Mouse (Mus musculus) granulocyte monocyte progenitor cell, adult 5-6 weeks (primary cell): ENCODE data around the gene Mxra8. TPM values are rescaled to one million over a fixed set of nuclear protein-coding genes. Genes with fewer than 3 reads are reported as not detected.

Source experiments
- ATAC-seq: replicated peaks from 2 replicates; pipeline ENCODE4 v1.8.0; 2016; ENCODE audit warnings: mild to moderate bottlenecking, moderate TSS enrichment, inconsistent platforms; ENCODE audit not compliant: poor library complexity, severe bottlenecking
- total RNA-seq, 2 experiments: library from RNA; stranded (forward) in 1 of 2; stranded (reverse) in 1 of 2; fragments of 200-712, 200-1000 nt in 1 of 2; fragments of >200 nt in 1 of 2; fragmentation: Nextera tagmentation in 1 of 2; gene quantifications; 2 replicates each; pipeline ENCODE4 v1.2.3; 2014 to 2017

Mxra8 gene
- total RNA-seq, 2 experiments from 2014 or later = 0.39 TPM; not detected in 1

GRCm38 (mm10) chr4:155856071-155856470 lies 16.6 kb downstream of the Mxra8 start:
- 0 out of 2 replicates have a peak, but pooled peaks have one; percentile 17 for ATAC-seq

DNA sequence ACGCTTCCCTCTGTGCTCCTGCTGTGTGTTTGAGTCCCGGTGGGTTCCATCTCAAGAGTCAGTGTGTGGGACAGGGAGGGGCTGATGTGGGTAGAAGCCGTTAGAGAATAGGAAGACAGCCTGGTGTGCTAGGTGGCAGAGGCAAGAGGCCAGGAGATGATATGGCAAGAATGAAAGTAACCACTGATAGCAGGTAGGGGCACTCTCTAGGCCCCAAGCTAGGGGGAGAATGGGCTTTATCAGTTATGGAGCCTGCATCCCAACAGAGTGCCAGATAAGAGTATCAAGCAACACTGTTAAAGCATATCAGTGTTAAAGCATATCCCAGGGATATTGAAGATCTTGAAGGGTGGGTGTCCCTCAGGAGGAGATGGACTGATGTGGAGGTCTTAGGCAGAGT lies 17.4 kb downstream of the Mxra8 start:
- ATAC-seq = no peak

DNA sequence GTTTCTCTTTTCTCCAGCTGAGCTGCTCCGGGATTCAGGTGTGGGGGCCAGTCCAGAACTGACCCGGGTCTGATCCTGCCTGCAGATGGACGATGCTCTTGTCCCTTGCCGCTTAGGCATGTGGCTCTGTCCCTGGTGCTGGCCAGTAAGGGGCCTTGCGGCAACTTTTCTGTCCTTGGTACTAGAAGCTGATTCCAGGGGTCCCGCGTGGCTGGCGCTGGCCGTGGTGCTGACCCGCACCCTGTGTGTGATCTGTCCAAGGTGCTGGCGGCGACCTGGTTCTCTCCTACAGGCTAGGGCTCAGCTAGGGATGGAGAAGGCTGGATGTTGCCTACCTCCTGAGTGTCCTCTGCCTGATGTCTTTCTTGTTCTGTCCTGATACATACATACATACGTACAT lies 19.8 kb downstream of the Mxra8 start:
- ATAC-seq = peak; percentile 78

- ATAC-seq = peak; percentile 60
Measured at GRCm38 (mm10) chr4:155861787-155862186, 22.3 kb downstream of the Mxra8 start.

DNA sequence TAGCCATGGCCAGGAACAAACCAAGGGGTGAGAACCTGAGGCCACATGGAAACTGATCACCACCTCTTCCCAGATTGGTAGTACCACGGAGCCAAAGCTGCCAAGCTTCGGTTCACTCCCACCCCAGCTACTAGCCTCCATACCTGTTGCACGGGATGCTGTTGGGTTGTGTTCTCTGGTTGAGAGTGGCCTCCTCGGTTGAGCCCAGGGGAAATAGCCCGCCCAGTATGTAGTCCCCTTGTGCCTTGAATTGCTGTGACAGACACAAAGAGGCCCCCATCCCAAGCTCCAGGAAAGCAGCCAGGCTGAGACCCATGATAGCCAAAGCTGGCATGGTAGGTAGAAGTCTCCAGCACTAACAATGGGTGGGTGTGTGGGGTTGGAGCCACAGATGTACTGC lies 23.5 kb downstream of the Mxra8 start, which contains the start of gene Tas1r3:
Gene Tas1r3 (minus strand): TSS at position 362 of the 400 bp plus-strand sequence.
- ATAC-seq = no peak

- ATAC-seq = peak; percentile 47
Measured at GRCm38 (mm10) chr4:155868614-155869298, 29.3 kb downstream of the Mxra8 start.

DNA sequence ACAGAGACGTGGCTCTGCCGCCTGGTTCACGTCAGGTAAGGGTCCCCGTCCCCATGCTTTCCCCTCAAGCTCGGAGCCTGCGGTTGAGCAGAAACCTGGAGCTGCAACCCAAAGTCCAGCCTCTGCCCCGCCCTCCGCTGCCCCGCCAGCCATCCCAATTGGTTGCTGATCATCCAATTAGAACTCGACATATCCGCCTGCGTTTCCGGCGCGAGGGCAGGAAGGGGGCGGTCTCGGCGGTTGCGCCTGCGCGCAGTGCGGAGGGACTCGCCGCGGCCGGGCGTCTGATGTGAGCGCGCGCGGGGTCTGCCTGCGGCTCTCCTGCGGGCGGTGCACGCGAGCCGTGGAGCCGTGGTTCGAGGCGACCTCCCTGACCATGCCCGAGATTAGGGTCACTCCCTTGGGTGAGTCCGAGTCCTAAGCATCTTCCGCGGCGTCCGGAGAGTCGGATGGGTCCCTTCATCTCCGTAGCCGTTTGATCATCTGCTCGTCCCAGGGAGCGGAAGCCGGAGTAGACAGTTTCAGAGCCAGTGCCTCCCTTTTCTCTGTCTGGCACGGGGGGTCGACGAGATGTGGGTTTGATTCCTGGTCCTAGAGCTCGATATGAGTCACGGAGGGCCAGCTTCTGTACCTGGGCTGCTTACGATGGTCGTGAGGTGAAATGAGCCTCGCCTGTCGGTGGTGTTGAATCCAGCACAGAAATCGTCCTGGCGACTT lies 30.0 kb downstream of the Mxra8 start, which contains the start of the genes Cptp and Ints11:
Gene Cptp (minus strand): TSS at position 124 of the 717 bp plus-strand sequence.
Gene Ints11 (plus strand): TSS at position 230 of the 717 bp plus-strand sequence.
- ATAC-seq = peak; percentile 95

DNA sequence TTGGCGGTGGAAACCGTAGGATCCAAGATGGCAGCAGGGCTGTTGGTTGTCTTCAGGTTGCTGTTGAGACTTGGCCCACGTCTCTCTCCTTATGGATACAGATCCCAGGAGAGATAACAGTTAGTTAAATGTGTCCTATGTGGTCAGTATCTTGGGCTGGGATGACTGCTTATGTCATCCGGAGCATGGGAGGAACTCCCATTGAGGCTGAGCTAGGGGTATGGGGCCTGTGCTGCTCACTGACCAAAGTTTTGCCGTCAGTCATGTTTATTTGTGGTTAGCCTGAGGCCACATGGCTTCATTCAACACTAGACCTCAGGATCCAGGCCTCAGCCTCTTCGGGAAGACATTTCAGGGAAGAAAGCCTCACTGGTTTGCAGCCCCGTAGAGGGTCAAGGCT lies 31.9 kb downstream of the Mxra8 start:
- no peak for ATAC-seq

- no peak for ATAC-seq
Measured at GRCm38 (mm10) chr4:155883587-155883986, 44.1 kb downstream of the Mxra8 start.

GRCm38 (mm10) chr4:155886330-155886729 lies 46.9 kb downstream of the Mxra8 start:
- ATAC-seq = peak; percentile 81

DNA sequence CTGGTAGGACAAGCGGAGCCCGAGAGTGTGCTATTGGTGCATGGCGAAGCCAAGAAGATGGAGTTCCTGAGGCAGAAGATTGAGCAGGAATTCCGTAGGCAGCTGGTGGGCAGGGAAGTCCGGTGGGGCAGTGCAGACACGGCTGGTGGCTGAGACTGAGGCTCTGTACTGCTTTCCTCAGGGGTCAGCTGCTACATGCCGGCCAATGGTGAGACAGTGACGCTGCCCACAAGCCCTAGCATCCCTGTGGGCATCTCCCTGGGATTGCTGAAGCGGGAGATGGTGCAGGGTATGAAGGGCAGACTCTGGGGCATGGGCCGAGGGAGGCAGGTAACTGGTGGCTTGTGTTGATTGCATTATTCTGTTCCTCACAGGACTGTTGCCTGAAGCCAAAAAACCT lies 48.2 kb downstream of the Mxra8 start:
- no peak for ATAC-seq

- ATAC-seq = no peak
Measured at GRCm38 (mm10) chr4:155888181-155888580, 48.7 kb downstream of the Mxra8 start.

GRCm38 (mm10) chr4:155889316-155889715 lies 49.8 kb downstream of the Mxra8 start:
- ATAC-seq = no peak

DNA sequence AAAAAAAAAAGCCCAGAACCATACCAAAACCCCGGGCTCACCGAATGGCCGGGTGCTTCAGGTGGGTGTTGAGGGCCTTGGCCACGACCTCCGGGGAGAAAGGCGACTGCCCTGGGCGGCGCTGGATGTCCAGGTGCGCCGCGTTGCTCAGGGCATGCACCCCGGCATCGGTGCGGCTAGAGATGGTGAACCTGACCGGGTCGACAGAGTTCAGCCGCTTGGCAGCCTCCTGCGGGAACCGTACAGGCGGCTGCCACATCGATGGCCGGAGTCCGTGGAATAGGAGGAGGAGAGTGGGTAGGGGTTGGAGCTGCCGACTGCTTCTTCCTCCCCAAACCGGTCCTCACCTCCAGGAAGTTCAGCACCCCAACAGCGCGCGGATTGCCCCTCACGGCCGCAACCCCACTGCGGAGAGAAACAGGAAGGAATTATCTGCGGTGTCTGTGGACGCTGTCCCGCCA lies 51.6 kb downstream of the Mxra8 start:
- ATAC-seq = peak; percentile 12

- ATAC-seq = peak; percentile 67
Measured at GRCm38 (mm10) chr4:155891551-155892001, 52.1 kb downstream of the Mxra8 start, which contains the start of the genes Pusl1 and Acap3. Pusl1 (minus strand) TSS chr4:155891781. Acap3 (plus strand) TSS chr4:155891822.

DNA sequence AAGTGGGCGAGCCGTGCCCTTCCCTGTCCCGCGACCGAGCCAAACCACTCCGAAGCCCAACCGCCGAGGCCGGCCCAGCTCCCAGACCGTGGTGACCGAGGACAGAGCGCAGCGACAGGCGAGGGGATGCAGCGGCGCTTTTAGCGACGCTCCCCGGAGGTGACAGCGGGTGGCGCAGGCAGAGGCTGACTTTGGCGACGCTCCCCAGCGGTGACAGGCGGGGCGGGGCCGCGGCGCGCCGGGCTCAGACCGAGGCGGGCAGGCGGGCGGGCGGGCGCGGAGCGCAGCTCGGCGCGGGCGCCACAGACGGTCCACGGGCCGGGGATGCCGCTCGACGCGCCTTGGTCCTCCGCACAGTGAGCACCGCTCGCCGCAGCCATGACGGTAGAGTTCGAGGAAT lies 52.5 kb downstream of the Mxra8 start:
- peak; percentile 61 for ATAC-seq

GRCm38 (mm10) chr4:155892438-155893211 lies 53.1 kb downstream of the Mxra8 start:
- peak; percentile 10; the same call in 1 of the 2 replicates for ATAC-seq

DNA sequence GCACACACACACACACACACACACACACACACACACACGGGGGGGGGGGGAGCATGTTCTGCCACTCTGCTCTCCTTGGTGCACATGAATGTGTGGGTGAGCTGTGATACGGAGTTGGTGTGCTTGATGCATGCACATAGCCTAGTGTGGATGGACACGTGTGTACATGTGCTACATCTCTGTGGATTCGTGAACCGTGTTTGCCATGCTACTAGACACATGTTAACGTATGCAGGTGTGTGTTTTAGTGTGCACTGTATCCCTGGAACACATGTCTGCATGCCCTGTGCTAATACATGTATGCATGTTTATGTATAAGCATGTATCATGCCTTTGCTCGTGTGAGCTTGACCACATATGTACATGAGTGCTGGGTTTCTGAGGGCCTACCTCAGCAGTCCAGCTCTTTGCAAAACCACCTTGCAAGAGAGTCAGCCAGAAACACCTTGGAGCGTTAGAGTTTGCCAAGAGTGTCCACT lies 53.8 kb downstream of the Mxra8 start:
- ATAC-seq = no peak
